Mouse (Mus musculus): ENCODE results near the gene Gtf3c1.

GRCm38 (mm10) chr7:125741271-125741703 lies 33.7 kb upstream of the Gtf3c1 start:
- TF ChIP-seq CTCF (IDR thresholded peaks at IDR 0.05; ENCODE audit: borderline replicate concordance, control insufficient read depth, extremely low read depth, insufficient read depth, low read length, poor library complexity) (no peak), POLR2A (IDR thresholded peaks at IDR 0.05; ENCODE audit: control insufficient read depth, extremely low read depth, insufficient read depth, low read length, poor library complexity) (no peak)
